Mouse (Mus musculus) hindbrain, embryonic 11.5 days (tissue): ENCODE data around the gene Gdi1. TPM values are rescaled to one million over a fixed set of nuclear protein-coding genes. Genes with fewer than 3 reads are reported as not detected.

Source experiments
- polyA plus RNA-seq: library from polyadenylated mRNA; unstranded; fragments of >200 nt; fragmentation: Nextera tagmentation; extraction: Ambion mirVana; gene quantifications from 2 replicates; pipeline ENCODE4 v1.2.1, GENCODE M21; 2014

Gdi1 gene
- polyA plus RNA-seq, 1 experiment from 2014 or later: 490 TPM

Other genes with a start within 250 kb of the Gdi1 start
- gene Opn1mw, start 177.5 kb upstream of the Gdi1 start, polyA plus RNA-seq: not detected in 2 replicates
- 14.4 and 15.8 TPM in 2 replicates for gene Mecp2, start 169.6 kb upstream of the Gdi1 start, polyA plus RNA-seq
- not detected in 2 replicates for gene Tex28, start 137.2 kb upstream of the Gdi1 start, polyA plus RNA-seq
- gene Tktl1, start 127.7 kb upstream of the Gdi1 start, polyA plus RNA-seq: 0.20 TPM in 1 of 2 replicates, not detected in the other
- 181 and 196 TPM in 2 replicates for gene Flna, start 55.2 kb upstream of the Gdi1 start, polyA plus RNA-seq
- gene Emd, start 50.3 kb upstream of the Gdi1 start, polyA plus RNA-seq: 22.6 and 27.4 TPM in 2 replicates
- 724 and 770 TPM in 2 replicates for gene Rpl10, start 34.2 kb upstream of the Gdi1 start, polyA plus RNA-seq
- gene Taz, start 23.1 kb upstream of the Gdi1 start, polyA plus RNA-seq: 57.0 and 58.3 TPM in 2 replicates
- gene Dnase1l1, start 22.7 kb upstream of the Gdi1 start, polyA plus RNA-seq: 4.5 TPM in 2 replicates
- gene Atp6ap1, start 7.9 kb upstream of the Gdi1 start, polyA plus RNA-seq: 91.7 and 121 TPM in 2 replicates
- gene Fam50a, start 8.0 kb downstream of the Gdi1 start, polyA plus RNA-seq: 60.6 and 67.3 TPM in 2 replicates
- 19.2 and 22.3 TPM in 2 replicates for gene Plxna3, start 24.1 kb downstream of the Gdi1 start, polyA plus RNA-seq
- 103 and 105 TPM in 2 replicates for gene Lage3, start 48.6 kb downstream of the Gdi1 start, polyA plus RNA-seq
- 68.6 and 69.9 TPM in 2 replicates for gene Ubl4a, start 68.2 kb downstream of the Gdi1 start, polyA plus RNA-seq
- gene Slc10a3, start 68.4 kb downstream of the Gdi1 start, polyA plus RNA-seq: 7.4 and 7.7 TPM in 2 replicates
- 26.9 and 29.0 TPM in 2 replicates for gene Fam3a, start 88.3 kb downstream of the Gdi1 start, polyA plus RNA-seq
- 21.7 and 25.4 TPM in 2 replicates for gene Ikbkg, start 88.3 kb downstream of the Gdi1 start, polyA plus RNA-seq
- 54.9 and 56.5 TPM in 2 replicates for gene G6pdx, start 124.2 kb downstream of the Gdi1 start, polyA plus RNA-seq
- not detected in 2 replicates for gene Gm6880, start 176.4 kb downstream of the Gdi1 start, polyA plus RNA-seq